Mouse (Mus musculus): Measurements from ENCODE around the gene Zfp384. TPM values are rescaled to one million over a fixed set of nuclear protein-coding genes. Genes with fewer than 3 reads are reported as not detected.
A peak's percentile ranks its signal among the peaks of the same experiment; 100 is the strongest.

Gene Zfp384
- polyA plus RNA-seq, 1 experiment from 2014 or later, result 9.3 TPM

GRCm38 (mm10) chr6:125067571-125067995 lies 58.6 kb downstream of the Zfp384 start, which contains the start of gene Lpar5:
Gene Lpar5, plus strand, starts transcription at chr6:125067920.
- DNase-seq (ENCODE audit: low spot score), result no peak
- Histone ChIP-seq H3K9me3 (replicated peaks) (no peaks in the 10 kb centered on the region), H3K27ac (replicated peaks) (no peak within 1 kb of the TSS), H3K4me1 (peaks cover 13% of the 10 kb centered on the region), H3K4me3 (no peak within 1 kb of the TSS), H3K27me3 (ENCODE audit: low read depth, poor library complexity, severe bottlenecking) (no peaks in the 10 kb centered on the region), H3K36me3 (no peaks in the 10 kb centered on the region)
- WGBS, result 67% methylated on average over 8 of the region's 8 CpGs

- WGBS, result 90% methylated on average over 18 of the region's 18 CpGs
- DNase-seq (ENCODE audit: low spot score), result no peak
- H3K9me3 ChIP-seq (replicated peaks), result no peaks in the 10 kb centered on the region
- peak overlapping the region; percentile 79 for H3K27ac ChIP-seq (replicated peaks)
- no peaks in the 10 kb centered on the region for H3K27me3 ChIP-seq (ENCODE audit: low read depth, poor library complexity, severe bottlenecking)
- H3K4me1 ChIP-seq, result peaks cover 13% of the 10 kb centered on the region
- no peak overlapping the region for H3K4me3 ChIP-seq
- H3K36me3 ChIP-seq, result no peaks in the 10 kb centered on the region
Observed at GRCm38 (mm10) chr6:125071170-125071895, 62.4 kb downstream of the Zfp384 start.

GRCm38 (mm10) chr6:125071896-125072279 lies 62.9 kb downstream of the Zfp384 start:
- Histone ChIP-seq H3K9me3 (replicated peaks) (no peaks in the 10 kb centered on the region), H3K27ac (replicated peaks) (peak overlapping the region; percentile 79), H3K36me3 (no peaks in the 10 kb centered on the region), H3K4me3 (no peak overlapping the region), H3K27me3 (ENCODE audit: low read depth, poor library complexity, severe bottlenecking) (no peaks in the 10 kb centered on the region), H3K4me1 (peaks cover 13% of the 10 kb centered on the region)
- 24% methylated on average over 2 of the region's 2 CpGs for WGBS
- no peak for DNase-seq (ENCODE audit: low spot score)

DNA sequence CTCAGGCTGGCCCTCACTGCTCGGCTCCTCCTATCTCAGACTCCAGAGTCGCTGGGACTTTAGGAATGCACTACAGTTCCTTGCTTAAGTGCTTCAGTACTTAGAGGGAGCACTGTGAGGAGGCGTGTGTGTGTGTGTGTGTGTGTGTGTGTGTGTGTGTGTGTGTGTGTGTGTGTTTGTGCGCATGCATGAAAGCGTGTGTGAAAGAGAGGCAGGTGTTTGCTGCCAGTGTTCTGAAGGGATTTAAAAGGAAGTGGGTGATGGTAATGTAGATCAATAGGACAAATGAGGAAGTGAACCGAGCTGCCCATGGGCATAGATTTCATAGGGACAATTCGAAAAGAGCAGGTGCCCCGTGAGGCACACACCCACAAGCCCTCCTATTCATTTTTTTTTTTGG lies 64.9 kb downstream of the Zfp384 start:
- Histone ChIP-seq H3K9me3 (replicated peaks) (no peaks in the 10 kb centered on the region), H3K4me3 (no peak overlapping the region), H3K27me3 (ENCODE audit: low read depth, poor library complexity, severe bottlenecking) (no peaks in the 10 kb centered on the region), H3K36me3 (no peaks in the 10 kb centered on the region), H3K27ac (replicated peaks) (no peak overlapping the region), H3K4me1 (peaks cover 13% of the 10 kb centered on the region)
- 73% methylated on average over 8 of the region's 8 CpGs for WGBS
- no peak for DNase-seq (ENCODE audit: low spot score)

DNA sequence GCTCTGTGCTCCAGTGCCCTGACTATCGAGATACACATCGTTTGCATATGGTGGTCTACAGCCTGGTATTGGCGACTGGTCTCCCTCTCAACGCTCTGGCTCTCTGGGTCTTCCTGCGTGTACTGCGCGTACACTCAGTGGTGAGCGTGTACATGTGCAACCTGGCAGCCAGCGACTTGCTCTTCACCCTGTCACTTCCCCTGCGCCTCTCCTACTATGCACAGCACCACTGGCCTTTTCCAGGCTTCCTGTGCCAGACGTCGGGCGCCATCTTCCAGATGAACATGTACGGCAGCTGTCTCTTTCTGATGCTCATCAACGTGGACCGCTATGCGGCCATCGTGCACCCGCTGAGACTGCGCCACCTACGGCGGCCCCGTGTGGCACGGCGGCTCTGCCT lies 72.4 kb downstream of the Zfp384 start:
- H3K27ac ChIP-seq (replicated peaks), result peak overlapping the region; percentile 88
- H3K27me3 ChIP-seq (ENCODE audit: low read depth, poor library complexity, severe bottlenecking), result peaks cover 28% of the 10 kb centered on the region
- no peaks in the 10 kb centered on the region for H3K36me3 ChIP-seq
- WGBS, result 26% methylated on average over 25 of the region's 25 CpGs
- H3K4me1 ChIP-seq, result peaks cover 26% of the 10 kb centered on the region
- H3K9me3 ChIP-seq (replicated peaks), result no peaks in the 10 kb centered on the region
- DNase-seq (ENCODE audit: low spot score), result no peak
- peak overlapping the region; percentile 57 for H3K4me3 ChIP-seq

GRCm38 (mm10) chr6:125081797-125082560 lies 73.0 kb downstream of the Zfp384 start:
- no peaks in the 10 kb centered on the region for H3K36me3 ChIP-seq
- no peaks in the 10 kb centered on the region for H3K9me3 ChIP-seq (replicated peaks)
- H3K4me1 ChIP-seq, result peaks cover 26% of the 10 kb centered on the region
- peak overlapping the region; percentile 88 for H3K27ac ChIP-seq (replicated peaks)
- peak overlapping the region; percentile 57 for H3K4me3 ChIP-seq
- H3K27me3 ChIP-seq (ENCODE audit: low read depth, poor library complexity, severe bottlenecking), result peaks cover 28% of the 10 kb centered on the region
- WGBS, result 22% methylated on average over 45 of the region's 45 CpGs
- DNase-seq (ENCODE audit: low spot score), result peak; percentile 94

- H3K27me3 ChIP-seq (ENCODE audit: low read depth, poor library complexity, severe bottlenecking), result peaks cover 28% of the 10 kb centered on the region
- WGBS, result 90% methylated on average over 7 of the region's 7 CpGs
- H3K36me3 ChIP-seq, result no peaks in the 10 kb centered on the region
- H3K4me1 ChIP-seq, result peaks cover 28% of the 10 kb centered on the region
- H3K9me3 ChIP-seq (replicated peaks), result no peaks in the 10 kb centered on the region
- DNase-seq (ENCODE audit: low spot score), result no peak
- no peak overlapping the region for H3K4me3 ChIP-seq
- H3K27ac ChIP-seq (replicated peaks), result 0 out of 2 replicates have a peak overlapping the region, but pooled peaks have one; percentile 49
Observed at GRCm38 (mm10) chr6:125082801-125083386, 73.9 kb downstream of the Zfp384 start.

GRCm38 (mm10) chr6:125084424-125084823 lies 75.5 kb downstream of the Zfp384 start:
- peaks cover 28% of the 10 kb centered on the region for H3K27me3 ChIP-seq (ENCODE audit: low read depth, poor library complexity, severe bottlenecking)
- DNase-seq (ENCODE audit: low spot score), result peak; percentile 65
- H3K4me3 ChIP-seq, result no peak overlapping the region
- no peaks in the 10 kb centered on the region for H3K9me3 ChIP-seq (replicated peaks)
- H3K27ac ChIP-seq (replicated peaks), result peak overlapping the region; percentile 39; the same call in 1 of the 2 replicates
- WGBS, result 9% methylated on average over 4 of the region's 4 CpGs
- peaks cover 44% of the 10 kb centered on the region for H3K4me1 ChIP-seq
- no peaks in the 10 kb centered on the region for H3K36me3 ChIP-seq

Other genes with a start within 250 kb of the Zfp384 start
- gene Eno2, start 239.5 kb upstream of the Zfp384 start, polyA plus RNA-seq (2016; fragmentation: Nextera tagmentation; extraction: Ambion mirVana), result 4.6 and 6.5 TPM in 2 replicates
- 1.3 and 1.4 TPM in 2 replicates for gene Lrrc23, start 229.4 kb upstream of the Zfp384 start, polyA plus RNA-seq (2016; fragmentation: Nextera tagmentation; extraction: Ambion mirVana)
- gene Spsb2, start 200.5 kb upstream of the Zfp384 start, polyA plus RNA-seq (2016; fragmentation: Nextera tagmentation; extraction: Ambion mirVana), result 8.8 and 10.0 TPM in 2 replicates
- 786 and 953 TPM in 2 replicates for gene Tpi1, start 194.8 kb upstream of the Zfp384 start, polyA plus RNA-seq (2016; fragmentation: Nextera tagmentation; extraction: Ambion mirVana)
- 212 and 228 TPM in 2 replicates for gene Usp5, start 179.7 kb upstream of the Zfp384 start, polyA plus RNA-seq (2016; fragmentation: Nextera tagmentation; extraction: Ambion mirVana)
- 258 and 273 TPM in 2 replicates for gene Cdca3, start 179.6 kb upstream of the Zfp384 start, polyA plus RNA-seq (2016; fragmentation: Nextera tagmentation; extraction: Ambion mirVana)
- 0.89 and 3.4 TPM in 2 replicates for gene Gnb3, start 168.9 kb upstream of the Zfp384 start, polyA plus RNA-seq (2016; fragmentation: Nextera tagmentation; extraction: Ambion mirVana)
- gene P3h3, start 151.4 kb upstream of the Zfp384 start, polyA plus RNA-seq (2016; fragmentation: Nextera tagmentation; extraction: Ambion mirVana), result 8.3 and 9.9 TPM in 2 replicates
- 2.8 and 3.6 TPM in 2 replicates for gene Gpr162, start 145.2 kb upstream of the Zfp384 start, polyA plus RNA-seq (2016; fragmentation: Nextera tagmentation; extraction: Ambion mirVana)
- 0.05 TPM in 1 of 2 replicates, not detected in the other for gene Cd4, start 120.9 kb upstream of the Zfp384 start, polyA plus RNA-seq (2016; fragmentation: Nextera tagmentation; extraction: Ambion mirVana)
- 1.0 and 1.5 TPM in 2 replicates for gene Lag3, start 97.4 kb upstream of the Zfp384 start, polyA plus RNA-seq (2016; fragmentation: Nextera tagmentation; extraction: Ambion mirVana)
- 261 and 296 TPM in 2 replicates for gene Ptms, start 89.0 kb upstream of the Zfp384 start, polyA plus RNA-seq (2016; fragmentation: Nextera tagmentation; extraction: Ambion mirVana)
- gene Mlf2, start 77.8 kb upstream of the Zfp384 start, polyA plus RNA-seq (2016; fragmentation: Nextera tagmentation; extraction: Ambion mirVana), result 428 and 435 TPM in 2 replicates
- gene Cops7a, start 43.6 kb upstream of the Zfp384 start, polyA plus RNA-seq (2016; fragmentation: Nextera tagmentation; extraction: Ambion mirVana), result 140 and 142 TPM in 2 replicates
- 0.81 and 2.1 TPM in 2 replicates for gene Pianp, start 12.5 kb upstream of the Zfp384 start, polyA plus RNA-seq (2016; fragmentation: Nextera tagmentation; extraction: Ambion mirVana)
- 121 and 149 TPM in 2 replicates for gene Ing4, start 30.6 kb downstream of the Zfp384 start, polyA plus RNA-seq (2016; fragmentation: Nextera tagmentation; extraction: Ambion mirVana)
- gene Acrbp, start 40.5 kb downstream of the Zfp384 start, polyA plus RNA-seq (2016; fragmentation: Nextera tagmentation; extraction: Ambion mirVana), result 10.1 and 14.2 TPM in 2 replicates
- gene Lpar5, start 58.8 kb downstream of the Zfp384 start, polyA plus RNA-seq (2016; fragmentation: Nextera tagmentation; extraction: Ambion mirVana), result 0.16 and 0.19 TPM in 2 replicates
- 90.7 and 103 TPM in 2 replicates for gene Chd4, start 86.8 kb downstream of the Zfp384 start, polyA plus RNA-seq (2016; fragmentation: Nextera tagmentation; extraction: Ambion mirVana)
- gene Nop2, start 122.8 kb downstream of the Zfp384 start, polyA plus RNA-seq (2016; fragmentation: Nextera tagmentation; extraction: Ambion mirVana), result 72.6 and 86.4 TPM in 2 replicates
- gene Iffo1, start 136.1 kb downstream of the Zfp384 start, polyA plus RNA-seq (2016; fragmentation: Nextera tagmentation; extraction: Ambion mirVana), result 12.7 and 15.1 TPM in 2 replicates
- 2,729 and 3,222 TPM in 2 replicates for gene Gapdh, start 157.3 kb downstream of the Zfp384 start, polyA plus RNA-seq (2016; fragmentation: Nextera tagmentation; extraction: Ambion mirVana)
- 236 and 246 TPM in 2 replicates for gene Ncapd2, start 182.6 kb downstream of the Zfp384 start, polyA plus RNA-seq (2016; fragmentation: Nextera tagmentation; extraction: Ambion mirVana)
- gene Mrpl51, start 182.7 kb downstream of the Zfp384 start, polyA plus RNA-seq (2016; fragmentation: Nextera tagmentation; extraction: Ambion mirVana), result 211 and 231 TPM in 2 replicates
- 4.2 and 5.1 TPM in 2 replicates for gene Vamp1, start 206.4 kb downstream of the Zfp384 start, polyA plus RNA-seq (2016; fragmentation: Nextera tagmentation; extraction: Ambion mirVana)
- gene Tapbpl, start 222.7 kb downstream of the Zfp384 start, polyA plus RNA-seq (2016; fragmentation: Nextera tagmentation; extraction: Ambion mirVana), result 1.5 and 2.0 TPM in 2 replicates
- 2.1 and 2.2 TPM in 2 replicates for gene Cd27, start 227.9 kb downstream of the Zfp384 start, polyA plus RNA-seq (2016; fragmentation: Nextera tagmentation; extraction: Ambion mirVana)

All from midbrain, embryonic 10.5 days (tissue).